ENCODE assay signal across 9 mouse cellular contexts in the genomic region with DNA sequence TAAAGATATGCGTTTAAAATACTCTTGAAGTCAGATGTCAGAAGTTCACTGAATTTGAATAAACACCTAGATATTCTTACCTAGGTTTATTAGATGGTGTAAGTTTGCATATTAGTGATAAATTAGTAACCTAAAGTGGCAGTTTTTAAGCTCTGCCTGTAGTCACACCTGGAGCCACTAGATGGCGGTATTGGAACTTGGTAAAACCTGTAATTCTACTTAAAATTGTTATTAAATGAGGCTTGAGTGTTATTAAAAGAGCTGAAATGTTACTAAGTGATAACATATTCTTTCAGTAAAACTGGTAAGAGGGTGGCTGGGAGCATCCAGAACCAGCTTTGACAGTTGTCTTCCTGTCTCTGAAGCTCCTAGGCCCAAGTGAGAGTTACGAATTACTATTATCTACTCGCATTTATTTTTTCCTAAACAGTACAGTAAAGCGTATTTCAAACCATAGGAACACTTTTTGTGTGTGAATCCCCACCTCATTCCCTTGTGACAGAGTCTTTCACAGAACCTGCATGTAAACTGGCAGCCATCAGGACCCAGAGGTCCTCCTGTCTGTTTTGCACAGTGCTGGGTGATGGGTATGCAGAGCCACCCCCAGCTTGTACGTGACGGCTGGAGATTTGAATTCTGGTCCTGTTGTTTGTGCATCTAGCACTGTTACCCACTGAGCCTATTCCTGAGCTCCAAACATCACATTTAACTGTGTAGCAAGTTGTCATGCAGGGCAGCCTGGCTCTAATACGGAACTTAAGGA. TPM values are rescaled to one million over a fixed set of nuclear protein-coding genes. Genes with fewer than 3 reads are reported as not detected.
DNase-seq lines count a peak whose midpoint lies in the region; ATAC-seq and TF ChIP-seq lines count a peak whose summit lies in the region.
"Had no signal": no experiment of that assay in that cellular context is flagged by ENCODE, and none has a peak within 500 bp of the region (broad histone marks: within the 10 kb centered on the region; RNA-seq: fewer than 3 reads in every experiment).

No protein-coding gene starts in this region.

- H3K27me3 ChIP-seq in kidney, postnatal 0 days (ENCODE audit: insufficient read depth, low read length), result no peaks in the 10 kb centered on the region
- H3K27me3 ChIP-seq in lung, postnatal 0 days (replicated peaks; ENCODE audit: insufficient read depth, low read length), result no peaks in the 10 kb centered on the region
- no peaks in the 10 kb centered on the region for H3K27me3 ChIP-seq in splenic B cell, adult 2 months (ENCODE audit: control insufficient read depth, insufficient read depth, low read length, poor library complexity, severe bottlenecking)
- H3K27me3 ChIP-seq: embryonic facial prominence, embryonic 13.5 days had no signal

- H3K27ac ChIP-seq in gastrocnemius, adult 2 months, result peak overlapping the region; percentile 20; the same call in 1 of the 2 replicates
- H3K27ac ChIP-seq in kidney, postnatal 0 days, result no peak overlapping the region
- H3K27ac ChIP-seq in lung, postnatal 0 days (ENCODE audit: low read length), result no peak overlapping the region
- H3K27ac ChIP-seq: embryonic facial prominence, embryonic 13.5 days had no signal

- no peaks in the 10 kb centered on the region for H3K36me3 ChIP-seq in kidney, postnatal 0 days (ENCODE audit: insufficient read depth, low read length)
- no peaks in the 10 kb centered on the region for H3K36me3 ChIP-seq in lung, postnatal 0 days (ENCODE audit: insufficient read depth, low read length)
- H3K36me3 ChIP-seq in splenic B cell, adult 2 months (ENCODE audit: control insufficient read depth, insufficient read depth, low read length, poor library complexity, severe bottlenecking), result peaks cover 4% of the 10 kb centered on the region; the same call in 1 of the 2 replicates

- peaks cover 6% of the 10 kb centered on the region; the same call in 1 of the 2 replicates for H3K4me1 ChIP-seq in kidney, postnatal 0 days (replicated peaks; ENCODE audit: insufficient read depth, low read length)
- H3K4me1 ChIP-seq in lung, postnatal 0 days (ENCODE audit: insufficient read depth, low read depth, low read length), result no peaks in the 10 kb centered on the region

- peak; percentile 45 for ATAC-seq in CD4-positive, CD25-positive, alpha-beta regulatory T cell, adult 4 months
- peak; percentile 26 for ATAC-seq in granulocyte monocyte progenitor cell, adult 5-6 weeks (replicated peaks; ENCODE audit: poor library complexity, severe bottlenecking)
- ATAC-seq in kidney, postnatal 0 days (replicated peaks; ENCODE audit: low FRiP score, low read depth), result no peak
- ATAC-seq in lung, postnatal 0 days, result no peak

- H3K4me2 ChIP-seq in kidney, postnatal 0 days (ENCODE audit: low read length), result no peak overlapping the region
- no peak overlapping the region for H3K4me2 ChIP-seq in lung, postnatal 0 days (replicated peaks; ENCODE audit: low read depth, low read length)
- H3K4me2 ChIP-seq: embryonic facial prominence, embryonic 13.5 days had no signal

- no peak overlapping the region for H3K9ac ChIP-seq in kidney, postnatal 0 days (ENCODE audit: low read depth, low read length)
- H3K9ac ChIP-seq in lung, postnatal 0 days (replicated peaks; ENCODE audit: low read depth), result no peak overlapping the region
- H3K9ac ChIP-seq: embryonic facial prominence, embryonic 13.5 days had no signal

- no peak for TF ChIP-seq EP300 in lung, postnatal 0 days (IDR thresholded peaks at IDR 0.05)

- peak; percentile 62 for DNase-seq in gastrocnemius, adult 2 months
- DNase-seq in gastrocnemius, adult 8-10 months (ENCODE audit: low spot score in 2 of 2), result no peak
- peak; percentile 84 for DNase-seq in brain, embryonic 14.5 days (ENCODE audit: low read depth)
- DNase-seq in kidney, postnatal 0 days (ENCODE audit: low spot score), result peak; percentile 87
- DNase-seq in lung, postnatal 0 days (ENCODE audit: low spot score), result peak; percentile 83
- DNase-seq in splenic B cell, adult 2 months (ENCODE audit: low read depth, low spot score), result peak; percentile 90

- no peaks in the 10 kb centered on the region for H3K9me3 ChIP-seq in kidney, postnatal 0 days (replicated peaks; ENCODE audit: low read length)
- H3K9me3 ChIP-seq in lung, postnatal 0 days (ENCODE audit: low read length), result no peaks in the 10 kb centered on the region
- H3K9me3 ChIP-seq: embryonic facial prominence, embryonic 13.5 days had no signal

- no peak for TF ChIP-seq POLR2A in brain, embryonic 14.5 days (IDR thresholded peaks at IDR 0.05; ENCODE audit: borderline replicate concordance, extremely low read depth, insufficient read depth, insufficient read length, poor library complexity, severe bottlenecking)

- 62% methylated on average over 8 of the region's 8 CpGs for WGBS in kidney, postnatal 0 days
- 51% methylated on average over 8 of the region's 8 CpGs for WGBS in lung, postnatal 0 days

- H3K4me3 ChIP-seq in gastrocnemius, adult 2 months, result no peak overlapping the region
- no peak overlapping the region for H3K4me3 ChIP-seq in kidney, postnatal 0 days (replicated peaks; ENCODE audit: low read depth, low read length)
- no peak overlapping the region for H3K4me3 ChIP-seq in lung, postnatal 0 days (ENCODE audit: low read depth, low read length)
- H3K4me3 ChIP-seq: embryonic facial prominence, embryonic 13.5 days had no signal

- TF ChIP-seq CTCF in gastrocnemius, adult 2 months (IDR thresholded peaks at IDR 0.05), result peak; percentile 86
- TF ChIP-seq CTCF in brain, embryonic 14.5 days (IDR thresholded peaks at IDR 0.05; ENCODE audit: borderline replicate concordance, extremely low read depth, insufficient read depth, insufficient read length), result peak; percentile 44; the same call in 1 of the 2 replicates
- TF ChIP-seq CTCF in kidney, postnatal 0 days (IDR thresholded peaks at IDR 0.05; ENCODE audit: low read depth), result peak; percentile 89
- TF ChIP-seq CTCF in lung, postnatal 0 days (IDR thresholded peaks at IDR 0.05), result peak; percentile 79

- intact Hi-C loops in gastrocnemius, adult 2 months (cut with DNase I), result loop anchor here (1.0 to 5.0 kb wide), 2 partner anchors 132 to 204 kb away; no protein-coding TSS in a partner anchor

RNA-seq across cellular contexts. Expression of gene Gpr18, which starts 13.0 kb away (rescaled TPM):
- not detected for total RNA-seq in gastrocnemius, adult 2 months (2021)
- total RNA-seq in gastrocnemius, adult 8-10 months (2022), result not detected
- polyA plus RNA-seq in CD4-positive, CD25-positive, alpha-beta regulatory T cell, adult 4 months (2017; shearing (Covaris generic)), result 10 to 100 TPM; 92.7 to 95.9 TPM
- 0.10 TPM in 1 of 2 replicates, not detected in the other for polyA plus RNA-seq in brain, embryonic 14.5 days (2012; rRNA removed)
- total RNA-seq in granulocyte monocyte progenitor cell, adult 5-6 weeks (2014; fragmentation: Nextera tagmentation), result 0.60 and 3.1 TPM in 2 replicates
- total RNA-seq in granulocyte monocyte progenitor cell, adult 5-6 weeks (2017), result 0.43 TPM in 1 of 2 replicates, not detected in the other
- 0.08 and 0.11 TPM in 2 replicates for polyA plus RNA-seq in kidney, postnatal 0 days (2015; fragmentation: Nextera tagmentation; extraction: Ambion mirVana)
- 0.32 and 0.42 TPM in 2 replicates for polyA plus RNA-seq in lung, postnatal 0 days (2015; fragmentation: Nextera tagmentation; extraction: Ambion mirVana)

RNA-seq across cellular contexts. Expression of gene Gpr183, which starts 36.4 kb away (rescaled TPM):
- total RNA-seq in gastrocnemius, adult 2 months (2021), result under 1 TPM; 0.17 to 0.41 TPM
- under 1 TPM; 0.15 to 0.38 (median 0.23) TPM for total RNA-seq in gastrocnemius, adult 8-10 months (2022)
- 100 to 1,000 TPM; 102 to 104 TPM for polyA plus RNA-seq in CD4-positive, CD25-positive, alpha-beta regulatory T cell, adult 4 months (2017; shearing (Covaris generic))
- polyA plus RNA-seq in brain, embryonic 14.5 days (2012; rRNA removed), result 0.44 and 0.52 TPM in 2 replicates
- total RNA-seq in granulocyte monocyte progenitor cell, adult 5-6 weeks (2014; fragmentation: Nextera tagmentation), result 3.2 and 3.3 TPM in 2 replicates
- 3.4 and 3.7 TPM in 2 replicates for total RNA-seq in granulocyte monocyte progenitor cell, adult 5-6 weeks (2017)
- 1.5 and 1.9 TPM in 2 replicates for polyA plus RNA-seq in kidney, postnatal 0 days (2015; fragmentation: Nextera tagmentation; extraction: Ambion mirVana)
- 1.6 TPM in 2 replicates for polyA plus RNA-seq in lung, postnatal 0 days (2015; fragmentation: Nextera tagmentation; extraction: Ambion mirVana)

RNA-seq across cellular contexts. Expression of gene Ubac2, which starts 50.1 kb away (rescaled TPM):
- total RNA-seq in gastrocnemius, adult 2 months (2021), result 10 to 100 TPM; 31.5 to 35.8 TPM
- 10 to 100 TPM; 29.4 to 37.1 (median 32.7) TPM for total RNA-seq in gastrocnemius, adult 8-10 months (2022)
- polyA plus RNA-seq in CD4-positive, CD25-positive, alpha-beta regulatory T cell, adult 4 months (2017; shearing (Covaris generic)), result 10 to 100 TPM; 83.5 to 93.7 TPM
- polyA plus RNA-seq in brain, embryonic 14.5 days (2012; rRNA removed), result 39.4 and 42.3 TPM in 2 replicates
- total RNA-seq in granulocyte monocyte progenitor cell, adult 5-6 weeks (2014; fragmentation: Nextera tagmentation), result 23.6 and 30.1 TPM in 2 replicates
- 28.3 and 34.1 TPM in 2 replicates for total RNA-seq in granulocyte monocyte progenitor cell, adult 5-6 weeks (2017)
- polyA plus RNA-seq in kidney, postnatal 0 days (2015; fragmentation: Nextera tagmentation; extraction: Ambion mirVana), result 70.2 and 78.9 TPM in 2 replicates
- 38.5 and 43.2 TPM in 2 replicates for polyA plus RNA-seq in lung, postnatal 0 days (2015; fragmentation: Nextera tagmentation; extraction: Ambion mirVana)

Comparison
In these comparisons a context has a peak if more than half of its experiments do, and no peak if none do; other contexts are left out.
1. DNase-seq: peak in gastrocnemius, adult 2 months (single experiment), brain, embryonic 14.5 days (single experiment), kidney, postnatal 0 days (single experiment), lung, postnatal 0 days (single experiment) and splenic B cell, adult 2 months (single experiment); none in gastrocnemius, adult 8-10 months (0 of 2).
2. ATAC-seq: peak in CD4-positive, CD25-positive, alpha-beta regulatory T cell, adult 4 months (single experiment) and granulocyte monocyte progenitor cell, adult 5-6 weeks (single experiment); none in kidney, postnatal 0 days (single experiment) and lung, postnatal 0 days (single experiment).
3. RNA of gene Gpr18, which starts 13.0 kb away (polyA plus RNA-seq): 92.7 to 95.9 TPM in CD4-positive, CD25-positive, alpha-beta regulatory T cell, adult 4 months; 0.32 to 0.42 TPM in lung, postnatal 0 days, 0.08 to 0.11 TPM in kidney, postnatal 0 days and 0.10 TPM in brain, embryonic 14.5 days; every median in the first group is over 10 times any median in the second.
4. RNA of gene Gpr183, which starts 36.4 kb away (polyA plus RNA-seq): 102 to 104 TPM in CD4-positive, CD25-positive, alpha-beta regulatory T cell, adult 4 months; 1.6 TPM in lung, postnatal 0 days, 1.5 to 1.9 TPM in kidney, postnatal 0 days and 0.44 to 0.52 TPM in brain, embryonic 14.5 days; every median in the first group is over 10 times any median in the second.
5. Peak in every context shown above with its lines, with median percentiles within 50 percentile points of each other: CTCF ChIP-seq.